Mouse (Mus musculus) heart, postnatal 0 days (tissue): ENCODE results near the gene Tbccd1. TPM values are rescaled to one million over a fixed set of nuclear protein-coding genes. Genes with fewer than 3 reads are reported as not detected.

ENCODE experiments used
- ATAC-seq: fragments of 200-750 bp; cut with Nextera tagmentation; 2 replicates; pipeline ENCODE4 v1.8.0; 2017; ENCODE audit warnings: low read depth, moderate number of reproducible peaks, moderate library complexity; ENCODE audit not compliant: insufficient read depth
- DNase-seq: peaks from one replicate; pipeline ENCODE4 v3.0.0-alpha.2; 2016; ENCODE audit warnings: low spot score
- H3K27ac ChIP-seq: fragments of 300-500 bp; sonication (generic); 2 replicates; pipeline ENCODE4 v1.5.1; 2014; ENCODE audit warnings: low read depth, mild to moderate bottlenecking
- H3K27me3 ChIP-seq: fragments of 300-500 bp; sonication (generic); 2 replicates; pipeline ENCODE4 v1.6.1; 2014; ENCODE audit warnings: low read length, mixed read lengths; ENCODE audit not compliant: control insufficient read depth, insufficient read depth
- H3K36me3 ChIP-seq: fragments of 300-500 bp; sonication (generic); replicated peaks from 2 replicates; pipeline ENCODE4 v1.6.1; 2014; ENCODE audit warnings: low read length, mixed read lengths; ENCODE audit not compliant: control insufficient read depth, insufficient read depth
- H3K4me1 ChIP-seq: fragments of 300-500 bp; sonication (generic); 2 replicates; pipeline ENCODE4 v1.6.1; 2014; ENCODE audit warnings: antibody characterized with exemption; ENCODE audit not compliant: control insufficient read depth, insufficient read depth
- H3K4me2 ChIP-seq: fragments of 300-500 bp; sonication (generic); 2 replicates; pipeline ENCODE4 v1.6.1; 2014; ENCODE audit warnings: low read depth, mild to moderate bottlenecking, low read length, moderate library complexity
- H3K4me3 ChIP-seq: fragments of 300-500 bp; sonication (generic); 2 replicates; pipeline ENCODE4 v1.5.1; 2014; ENCODE audit warnings: low read depth, low read length
- H3K9ac ChIP-seq: fragments of 300-500 bp; sonication (generic); replicated peaks from 2 replicates; pipeline ENCODE4 v1.6.1; 2014; ENCODE audit warnings: low read depth, low read length, mixed read lengths
- H3K9me3 ChIP-seq: fragments of 300-500 bp; sonication (generic); replicated peaks from 2 replicates; pipeline ENCODE4 v1.6.1; 2016; ENCODE audit warnings: low read length; ENCODE audit not compliant: control insufficient read depth
- CTCF ChIP-seq: IDR thresholded peaks from 2 replicates; pipeline ENCODE4 v1.5.1; 2016; ENCODE audit warnings: antibody characterized with exemption, control low read depth, low read depth
- EP300 ChIP-seq: IDR thresholded peaks from 2 replicates; pipeline ENCODE4 v1.6.1; 2016; ENCODE audit warnings: antibody characterized with exemption, low read depth
- WGBS: fragments of 180-500 bp; shearing (Covaris S2); extraction: QIAGEN DNeasy Blood & Tissue Kit; methylation state at CpG from one replicate; pipeline ENCODE4 v1.1.7; 2014; 5-methylcytosine and 5-hydroxymethylcytosine counted together
- polyA plus RNA-seq: library from polyadenylated mRNA; unstranded; fragments of >200 nt; fragmentation: Nextera tagmentation; extraction: Ambion mirVana; gene quantifications from 2 replicates; pipeline ENCODE4 v1.2.1, GENCODE M21; 2015
- total RNA-seq: library from RNA; depleted of rRNA; stranded (reverse); fragments of >200 nt; gene quantifications from 2 replicates; pipeline ENCODE4 v1.2.3, GENCODE M21; 2014; ENCODE audit warnings: low replicate concordance; rRNA removed

Gene Tbccd1
- total and polyA plus RNA-seq, 2 experiments from 2014 or later = 13.4 to 13.6 TPM

- ATAC-seq (no peak), DNase-seq (no peak)
- TF ChIP-seq EP300 = no peak
- TF ChIP-seq CTCF = no peak
- Histone ChIP-seq H3K27me3 (no peaks in the 10 kb centered on the region), H3K27ac (no peak overlapping the region), H3K36me3 (no peaks in the 10 kb centered on the region), H3K4me1 (no peaks in the 10 kb centered on the region), H3K4me2 (no peak overlapping the region), H3K4me3 (no peak overlapping the region), H3K9me3 (peaks cover 2% of the 10 kb centered on the region; the same call in 1 of the 2 replicates), H3K9ac (no peak overlapping the region)
- 72% methylated on average over 7 of the region's 7 CpGs for WGBS
Measured at GRCm38 (mm10) chr16:22765531-22765930, 91.9 kb downstream of the Tbccd1 start.

Other genes with a start within 250 kb of the Tbccd1 start
- 0.08 TPM in 1 of 2 replicates, not detected in the other for gene Dgkg, start 200.4 kb downstream of the Tbccd1 start, total RNA-seq
- 0.37 and 0.44 TPM in 2 replicates for gene Dgkg, start 200.4 kb downstream of the Tbccd1 start, polyA plus RNA-seq
- not detected in 2 replicates for gene Crygs, start 46.1 kb downstream of the Tbccd1 start, total RNA-seq
- not detected in 2 replicates for gene Crygs, start 46.1 kb downstream of the Tbccd1 start, polyA plus RNA-seq
- 27.7 and 43.8 TPM in 2 replicates for gene Dnajb11, start 176 bp upstream of the Tbccd1 start, total RNA-seq
- 56.2 and 59.2 TPM in 2 replicates for gene Dnajb11, start 176 bp upstream of the Tbccd1 start, polyA plus RNA-seq
- 43.4 and 62.1 TPM in 2 replicates for gene Ahsg, start 33.6 kb upstream of the Tbccd1 start, total RNA-seq
- gene Ahsg, start 33.6 kb upstream of the Tbccd1 start, polyA plus RNA-seq = 11.1 and 13.0 TPM in 2 replicates
- gene Fetub, start 60.7 kb upstream of the Tbccd1 start, total RNA-seq = not detected in 2 replicates
- gene Fetub, start 60.7 kb upstream of the Tbccd1 start, polyA plus RNA-seq = 0.30 TPM in 1 of 2 replicates, not detected in the other
- gene Hrg, start 93.4 kb upstream of the Tbccd1 start, total RNA-seq = not detected in 2 replicates
- not detected in 2 replicates for gene Hrg, start 93.4 kb upstream of the Tbccd1 start, polyA plus RNA-seq
- not detected in 2 replicates for gene Kng2, start 171.8 kb upstream of the Tbccd1 start, total RNA-seq
- 0.15 TPM in 1 of 2 replicates, not detected in the other for gene Kng2, start 171.8 kb upstream of the Tbccd1 start, polyA plus RNA-seq
- gene Kng1, start 200.2 kb upstream of the Tbccd1 start, total RNA-seq = 0.46 and 1.3 TPM in 2 replicates
- 0.18 and 0.26 TPM in 2 replicates for gene Kng1, start 200.2 kb upstream of the Tbccd1 start, polyA plus RNA-seq
- gene Eif4a2, start 249.8 kb upstream of the Tbccd1 start, total RNA-seq = 229 and 270 TPM in 2 replicates
- 97.3 and 106 TPM in 2 replicates for gene Eif4a2, start 249.8 kb upstream of the Tbccd1 start, polyA plus RNA-seq